ENCODE assay signal across 10 mouse cellular contexts in the genomic region with DNA sequence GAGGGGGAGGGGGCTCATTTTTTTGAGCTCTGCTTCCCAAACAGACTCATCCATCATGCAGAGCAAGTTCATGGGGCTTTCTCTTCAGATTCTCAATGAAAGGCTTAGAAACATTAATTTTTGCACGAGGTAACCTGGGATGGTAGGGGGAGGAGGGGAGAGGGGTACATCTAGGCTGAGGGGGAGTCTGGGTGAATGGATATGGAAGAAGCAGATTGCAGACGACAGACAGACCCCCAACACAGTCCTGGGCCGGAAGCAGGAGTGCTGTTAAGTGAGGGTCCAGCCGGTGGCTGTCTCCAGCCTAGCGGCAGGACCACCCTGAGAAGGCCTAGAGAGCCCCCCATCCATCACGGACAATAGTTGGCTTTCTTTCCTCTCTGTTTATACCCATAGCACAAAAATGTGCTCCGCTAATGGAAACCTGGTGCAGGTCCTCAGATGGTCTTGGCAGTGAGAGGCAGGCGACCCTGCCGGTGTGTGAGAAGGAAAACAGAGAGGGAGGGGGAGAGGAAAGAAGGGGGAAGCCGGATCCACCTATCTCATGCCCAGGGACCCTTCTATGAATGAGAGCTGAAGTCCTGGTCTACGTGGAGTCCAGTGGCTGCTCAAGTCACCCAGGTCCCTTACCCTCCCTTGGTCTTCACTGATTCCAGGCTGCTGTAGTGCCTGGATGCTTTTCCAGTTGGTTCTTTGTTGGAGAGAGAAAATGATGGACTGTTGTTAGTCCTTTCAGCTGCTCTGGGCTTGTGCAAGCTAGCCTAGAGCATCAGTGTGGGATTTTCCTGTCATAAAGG.
DNase-seq lines count a peak whose midpoint lies in the region; ATAC-seq lines count a peak whose summit lies in the region.
"Had no signal": no experiment of that assay in that cellular context is flagged by ENCODE, and none has a peak within 500 bp of the region (broad histone marks: within the 10 kb centered on the region; RNA-seq: fewer than 3 reads in every experiment).

No protein-coding gene starts in this region.

- peak overlapping the region; percentile 77 for H3K27ac ChIP-seq in heart, embryonic 10.5 days
- peak overlapping the region; percentile 99 for H3K27ac ChIP-seq in limb, embryonic 12.5 days
- H3K27ac ChIP-seq in stomach, embryonic 16.5 days (ENCODE audit: low read length) = peak overlapping the region; percentile 69

- 28% methylated on average over 11 of the region's 11 CpGs for WGBS in heart, embryonic 10.5 days
- WGBS in limb, embryonic 12.5 days = 2% methylated on average over 11 of the region's 11 CpGs
- WGBS in stomach, embryonic 16.5 days = 27% methylated on average over 11 of the region's 11 CpGs

- H3K4me2 ChIP-seq in limb, embryonic 12.5 days = peak overlapping the region; percentile 55
- H3K4me2 ChIP-seq in stomach, embryonic 16.5 days (ENCODE audit: low read depth, low read length) = peak overlapping the region; percentile 26

- no peak overlapping the region for H3K4me3 ChIP-seq in heart, embryonic 10.5 days
- H3K4me3 ChIP-seq in limb, embryonic 12.5 days (replicated peaks) = peak overlapping the region; percentile 24
- H3K4me3 ChIP-seq in stomach, embryonic 16.5 days (replicated peaks; ENCODE audit: low read length) = no peak overlapping the region

- no peak for DNase-seq in heart, embryonic 10.5 days (ENCODE audit: low spot score)
- DNase-seq in heart, adult 18-20 months = no peak
- peak; percentile 23 for DNase-seq in retina, embryonic 14.5 days (ENCODE audit: low spot score)
- DNase-seq in retina, postnatal 1 day = no peak
- no peak for DNase-seq in thymus, postnatal 4 days
- DNase-seq: lung, adult 2 months had no signal

- H3K36me3 ChIP-seq in heart, embryonic 10.5 days = no peaks in the 10 kb centered on the region
- H3K36me3 ChIP-seq in limb, embryonic 12.5 days = no peaks in the 10 kb centered on the region
- no peaks in the 10 kb centered on the region for H3K36me3 ChIP-seq in stomach, embryonic 16.5 days (ENCODE audit: control insufficient read depth, insufficient read depth, low read length)

- no peaks in the 10 kb centered on the region for H3K27me3 ChIP-seq in heart, embryonic 10.5 days (ENCODE audit: insufficient read depth, poor library complexity, severe bottlenecking)
- no peaks in the 10 kb centered on the region for H3K27me3 ChIP-seq in limb, embryonic 12.5 days
- no peaks in the 10 kb centered on the region for H3K27me3 ChIP-seq in stomach, embryonic 16.5 days (ENCODE audit: control insufficient read depth, insufficient read depth, low read length)
- H3K27me3 ChIP-seq: Patski had no signal

- H3K9me3 ChIP-seq in heart, embryonic 10.5 days = no peaks in the 10 kb centered on the region
- no peaks in the 10 kb centered on the region for H3K9me3 ChIP-seq in limb, embryonic 12.5 days
- H3K9me3 ChIP-seq in stomach, embryonic 16.5 days (replicated peaks; ENCODE audit: control insufficient read depth, low read length) = no peaks in the 10 kb centered on the region

- H3K9ac ChIP-seq in limb, embryonic 12.5 days (replicated peaks) = peak overlapping the region; percentile 44
- peak overlapping the region; percentile 14; the same call in 1 of the 2 replicates for H3K9ac ChIP-seq in stomach, embryonic 16.5 days (ENCODE audit: low read length)

- peak; percentile 62 for ATAC-seq in limb, embryonic 12.5 days (ENCODE audit: insufficient number of reproducible peaks, insufficient read depth, low FRiP score, low TSS enrichment, low read depth)
- ATAC-seq in stomach, embryonic 16.5 days (ENCODE audit: insufficient read depth, low FRiP score) = peak; percentile 48; the same call in 1 of the 2 replicates
- ATAC-seq in erythroid progenitor cell, adult 5-6 weeks (replicated peaks; ENCODE audit: low FRiP score, poor library complexity, severe bottlenecking) = no peak
- ATAC-seq: Patski had no signal

- H3K4me1 ChIP-seq in heart, embryonic 10.5 days = peaks cover 44% of the 10 kb centered on the region
- peaks cover 58% of the 10 kb centered on the region for H3K4me1 ChIP-seq in limb, embryonic 12.5 days (replicated peaks)
- H3K4me1 ChIP-seq in stomach, embryonic 16.5 days (ENCODE audit: control insufficient read depth, insufficient read depth, low read length) = peaks cover 20% of the 10 kb centered on the region
